15 mouse cellular contexts compared by ENCODE assay signal in genomic region chr7:101028444-101028757, GRCm38 (mm10). TPM values are rescaled to one million over a fixed set of nuclear protein-coding genes. Genes with fewer than 3 reads are reported as not detected.
DNase-seq lines count a peak whose midpoint lies in the region; ATAC-seq and TF ChIP-seq lines count a peak whose summit lies in the region.
"Had no signal": no experiment of that assay in that cellular context is flagged by ENCODE, and none has a peak within 500 bp of the region (broad histone marks: within the 10 kb centered on the region; RNA-seq: fewer than 3 reads in every experiment).

No protein-coding gene starts in this region.

- H3K36me3 ChIP-seq in MEL (ENCODE audit: control insufficient read depth in 1 of 2, insufficient read depth in 2 of 2, low read length in 2 of 2) = peaks cover 0 to 18% of the 10 kb centered on the region in 2 experiments; a peak in 2 of 4 replicates
- H3K36me3 ChIP-seq in heart, postnatal 0 days (replicated peaks; ENCODE audit: control insufficient read depth, insufficient read depth, low read length) = no peaks in the 10 kb centered on the region
- H3K36me3 ChIP-seq: hindbrain, embryonic 10.5 days; midbrain, embryonic 10.5 days; neural tube, embryonic 12.5 days had no signal

- no peak for TF ChIP-seq CTCF in MEL (IDR thresholded peaks at IDR 0.05 in 2 of 3, conservative IDR thresholded peaks at IDR 0.05 in 1 of 3; ENCODE audit: control insufficient read depth in 1 of 3, insufficient read depth in 1 of 3, low read depth in 2 of 3, low read length in 3 of 3, poor library complexity in 1 of 3, severe bottlenecking in 1 of 3)
- no peak for TF ChIP-seq CTCF in heart, postnatal 0 days (IDR thresholded peaks at IDR 0.05; ENCODE audit: low read depth)

- no peaks in the 10 kb centered on the region; a peak in 1 of 4 replicates for H3K27me3 ChIP-seq in MEL (ENCODE audit: control insufficient read depth in 1 of 2, insufficient read depth in 2 of 2, low read length in 2 of 2)
- 0 out of 2 replicates have a peak, but pooled peaks cover 5% of the 10 kb centered on the region for H3K27me3 ChIP-seq in heart, postnatal 0 days (ENCODE audit: control insufficient read depth, insufficient read depth, low read length)
- H3K27me3 ChIP-seq: neural tube, embryonic 12.5 days had no signal

- TF ChIP-seq RAD21 in MEL (IDR thresholded peaks at IDR 0.05; ENCODE audit: low read depth, low read length) = no peak

- ATAC-seq in heart, postnatal 0 days (ENCODE audit: insufficient read depth, low read depth) = peak; percentile 20; the same call in 1 of the 2 replicates
- no peak for ATAC-seq in megakaryocyte-erythroid progenitor cell, adult 5-6 weeks (replicated peaks; ENCODE audit: low FRiP score, low TSS enrichment, poor library complexity, severe bottlenecking)
- ATAC-seq: forebrain, embryonic 16.5 days had no signal

- no peaks in the 10 kb centered on the region for H3K9me3 ChIP-seq in MEL (replicated peaks; ENCODE audit: insufficient read depth, low read length)
- no peaks in the 10 kb centered on the region for H3K9me3 ChIP-seq in heart, postnatal 0 days (replicated peaks; ENCODE audit: control insufficient read depth, low read length)
- H3K9me3 ChIP-seq: hindbrain, embryonic 10.5 days; midbrain, embryonic 10.5 days; neural tube, embryonic 12.5 days had no signal

- no peak overlapping the region for H3K4me2 ChIP-seq in heart, postnatal 0 days (ENCODE audit: low read depth, low read length)
- H3K4me2 ChIP-seq: neural tube, embryonic 12.5 days had no signal

- peak; percentile 43 for DNase-seq in gastrocnemius, postnatal 14 days
- no peak for DNase-seq in gastrocnemius, adult 8-10 months (ENCODE audit: low spot score in 2 of 2)
- DNase-seq in MEL (ENCODE audit: low read depth, low spot score) = peak; percentile 39
- no peak for DNase-seq in heart, postnatal 0 days (ENCODE audit: low spot score)
- DNase-seq in lung, postnatal 10 days = peak; percentile 49
- DNase-seq in kidney, postnatal 4 days = no peak
- DNase-seq in thymus, postnatal 14 days = no peak
- DNase-seq: kidney, adult 8-10 months; retina, postnatal 1 day; thymus, postnatal 4 days had no signal

- 81% methylated on average over 5 of the region's 5 CpGs for WGBS in heart, postnatal 0 days

- peak overlapping the region; percentile 45 for H3K27ac ChIP-seq in MEL (ENCODE audit: control insufficient read depth, low read depth, low read length)
- H3K27ac ChIP-seq in heart, postnatal 0 days (ENCODE audit: low read depth) = no peak overlapping the region
- H3K27ac ChIP-seq: hindbrain, embryonic 10.5 days; midbrain, embryonic 10.5 days; neural tube, embryonic 12.5 days had no signal

- H3K4me1 ChIP-seq in MEL (ENCODE audit: control insufficient read depth in 1 of 2, insufficient read depth in 2 of 2, low read length in 2 of 2) = peaks cover 0 to 22% of the 10 kb centered on the region in 2 experiments; a peak in 2 of 4 replicates
- H3K4me1 ChIP-seq in heart, postnatal 0 days (ENCODE audit: control insufficient read depth, insufficient read depth) = 0 out of 2 replicates have a peak, but pooled peaks cover 8% of the 10 kb centered on the region
- H3K4me1 ChIP-seq: neural tube, embryonic 12.5 days had no signal

- intact Hi-C loops in gastrocnemius, postnatal 14 days (cut with DNase I; ENCODE audit: low total_unique reads) = no loop called here

- no peak overlapping the region for H3K4me3 ChIP-seq in MEL (ENCODE audit: control insufficient read depth in 1 of 2, insufficient read depth in 1 of 2, low read depth in 2 of 2, low read length in 2 of 2)
- no peak overlapping the region for H3K4me3 ChIP-seq in heart, postnatal 0 days (ENCODE audit: low read depth, low read length)
- H3K4me3 ChIP-seq: hindbrain, embryonic 10.5 days; midbrain, embryonic 10.5 days; neural tube, embryonic 12.5 days had no signal

- no peak for TF ChIP-seq POLR2A in MEL (IDR thresholded peaks at IDR 0.05; ENCODE audit: control insufficient read depth in 1 of 2, insufficient read depth in 1 of 2, low read depth in 1 of 2, low read length in 2 of 2, poor library complexity in 1 of 2)

- no peak for TF ChIP-seq EP300 in MEL (IDR thresholded peaks at IDR 0.05; ENCODE audit: low read depth in 1 of 2, low read length in 2 of 2)
- TF ChIP-seq EP300 in heart, postnatal 0 days (IDR thresholded peaks at IDR 0.05; ENCODE audit: low read depth) = no peak

- H3K9ac ChIP-seq in MEL (ENCODE audit: control insufficient read depth, low read depth, low read length, poor library complexity, severe bottlenecking) = no peak overlapping the region
- no peak overlapping the region for H3K9ac ChIP-seq in heart, postnatal 0 days (replicated peaks; ENCODE audit: low read depth, low read length)
- H3K9ac ChIP-seq: neural tube, embryonic 12.5 days had no signal

- H3K79me2 ChIP-seq in MEL (ENCODE audit: control insufficient read depth, insufficient read depth, low read length, poor library complexity) = no peaks in the 10 kb centered on the region

TF ChIP-seq in MEL, 35 proteins besides CTCF, POLR2A, EP300 and RAD21:
- no peak for TF ChIP-seq UBTF (IDR thresholded peaks at IDR 0.05; ENCODE audit: borderline replicate concordance, insufficient read depth, low read depth, low read length)
- TF ChIP-seq MYB (IDR thresholded peaks at IDR 0.05; ENCODE audit: low read depth, low read length) = peak; percentile 62; the same call in 1 of the 2 replicates
- TF ChIP-seq GATA1 (IDR thresholded peaks at IDR 0.05; ENCODE audit: low read depth, low read length) = no peak
- no peak for TF ChIP-seq TCF12 (IDR thresholded peaks at IDR 0.05; ENCODE audit: low read depth, low read length)
- no peak for TF ChIP-seq CHD1 (IDR thresholded peaks at IDR 0.05; ENCODE audit: low read depth, low read length)
- no peak for TF ChIP-seq MYC (IDR thresholded peaks at IDR 0.05; ENCODE audit: low read depth, low read length)
- 0 out of 2 replicates have a peak, but pooled peaks have one; percentile 24 for TF ChIP-seq TBP (IDR thresholded peaks at IDR 0.05; ENCODE audit: low read depth, low read length)
- TF ChIP-seq ELF1 (IDR thresholded peaks at IDR 0.05; ENCODE audit: low read depth, low read length) = no peak
- no peak for TF ChIP-seq JUND (IDR thresholded peaks at IDR 0.05; ENCODE audit: low read depth, low read length)
- no peak for TF ChIP-seq TAL1 (IDR thresholded peaks at IDR 0.05; ENCODE audit: low read length)
- no peak for TF ChIP-seq SIN3A (IDR thresholded peaks at IDR 0.05; ENCODE audit: low read length)
- TF ChIP-seq BHLHE40 (IDR thresholded peaks at IDR 0.05; ENCODE audit: borderline replicate concordance, low read depth, low read length) = no peak
- TF ChIP-seq ZKSCAN1 (IDR thresholded peaks at IDR 0.05; ENCODE audit: low read depth, low read length) = no peak
- TF ChIP-seq ETS1 (IDR thresholded peaks at IDR 0.05; ENCODE audit: low read depth, low read length) = no peak

RNA-seq across cellular contexts. Expression of gene P2ry2, which starts 15.7 kb away (rescaled TPM):
- total RNA-seq in gastrocnemius, postnatal 14 days (2021) = 10 to 100 TPM; 38.0 to 47.7 TPM
- total RNA-seq in gastrocnemius, adult 8-10 months (2022) = 10 to 100 TPM; 25.4 to 36.1 (median 33.0) TPM
- 0.10 and 0.23 TPM in 2 replicates for total RNA-seq in MEL (2012; rRNA removed)
- under 1 TPM in 1 of 2 experiments, not detected in 1; 0.86 TPM for polyA plus RNA-seq in MEL (2012; ENCODE audit: insufficient read depth in 1 of 2, insufficient read length in 2 of 2, low read depth in 1 of 2, low replicate concordance in 2 of 2, missing spikeins in 1 of 2)
- total RNA-seq in heart, postnatal 0 days (2014; rRNA removed; ENCODE audit: low replicate concordance) = 8.0 and 12.9 TPM in 2 replicates
- 3.0 and 3.8 TPM in 2 replicates for polyA plus RNA-seq in heart, postnatal 0 days (2015; fragmentation: Nextera tagmentation; extraction: Ambion mirVana)
- total RNA-seq in megakaryocyte-erythroid progenitor cell, adult 5-6 weeks (2014; fragmentation: Nextera tagmentation) = 0.64 and 0.70 TPM in 2 replicates
- 0.28 and 2.2 TPM in 2 replicates for total RNA-seq in megakaryocyte-erythroid progenitor cell, adult 5-6 weeks (2017)
- polyA plus RNA-seq: forebrain, embryonic 16.5 days had no signal

RNA-seq across cellular contexts. Expression of gene P2ry6, which starts 54.0 kb away (rescaled TPM):
- 1 to 10 TPM; 1.6 to 2.1 TPM for total RNA-seq in gastrocnemius, postnatal 14 days (2021)
- 1 to 10 TPM in 2 of 4 experiments, under 1 TPM in 2; 0.53 to 1.2 (median 0.94) TPM for total RNA-seq in gastrocnemius, adult 8-10 months (2022)
- not detected in 2 replicates for total RNA-seq in MEL (2012; rRNA removed)
- not detected for polyA plus RNA-seq in MEL (2012; ENCODE audit: insufficient read depth in 1 of 2, insufficient read length in 2 of 2, low read depth in 1 of 2, low replicate concordance in 2 of 2, missing spikeins in 1 of 2)
- total RNA-seq in heart, postnatal 0 days (2014; rRNA removed; ENCODE audit: low replicate concordance) = 1.0 and 4.5 TPM in 2 replicates
- polyA plus RNA-seq in heart, postnatal 0 days (2015; fragmentation: Nextera tagmentation; extraction: Ambion mirVana) = 3.5 and 3.9 TPM in 2 replicates
- not detected in 2 replicates for total RNA-seq in megakaryocyte-erythroid progenitor cell, adult 5-6 weeks (2014; fragmentation: Nextera tagmentation)
- total RNA-seq in megakaryocyte-erythroid progenitor cell, adult 5-6 weeks (2017) = not detected in 2 replicates

Comparison
In these comparisons a context has a peak if more than half of its experiments do, and no peak if none do; other contexts are left out.
1. DNase-seq: peak in gastrocnemius, postnatal 14 days (single experiment), MEL (single experiment) and lung, postnatal 10 days (single experiment); none in gastrocnemius, adult 8-10 months (0 of 2), heart, postnatal 0 days (single experiment), kidney, postnatal 4 days (0 of 2) and thymus, postnatal 14 days (single experiment).